ENCODE assay signal across 8 mouse cellular contexts in genomic region chr13:67637294-67638007, GRCm38 (mm10). TPM values are rescaled to one million over a fixed set of nuclear protein-coding genes. Genes with fewer than 3 reads are reported as not detected.
DNase-seq lines count a peak whose midpoint lies in the region; ATAC-seq and TF ChIP-seq lines count a peak whose summit lies in the region.

Gene Gm49345, minus strand, starts transcription at chr13:67637769.
Gene Zfp729a, minus strand, starts transcription at chr13:67637791.

- no peaks in the 10 kb centered on the region for H3K36me3 ChIP-seq in embryonic facial prominence, embryonic 14.5 days (ENCODE audit: control insufficient read depth, insufficient read depth, low read length)
- no peaks in the 10 kb centered on the region for H3K36me3 ChIP-seq in heart, adult 2 months (ENCODE audit: control insufficient read depth, insufficient read depth, low read length)
- H3K36me3 ChIP-seq in limb, embryonic 13.5 days = no peaks in the 10 kb centered on the region
- no peaks in the 10 kb centered on the region for H3K36me3 ChIP-seq in midbrain, embryonic 16.5 days (ENCODE audit: control insufficient read depth, insufficient read depth, low read length)

- no peaks in the 10 kb centered on the region; the same call in 1 of the 2 replicates for H3K79me2 ChIP-seq in heart, adult 2 months (replicated peaks; ENCODE audit: control insufficient read depth, insufficient read depth, low read length)

- ATAC-seq in embryonic facial prominence, embryonic 14.5 days (ENCODE audit: low read depth) = peak; percentile 100
- peak; percentile 99 for ATAC-seq in limb, embryonic 13.5 days (ENCODE audit: low FRiP score, low read depth)
- ATAC-seq in midbrain, embryonic 16.5 days = peak; percentile 99

- intact Hi-C loops in heart, adult 2 months (cut with DNase I) = loop anchor here (2.0 to 5.0 kb wide), 5 partner anchors 29 to 510 kb away; partner anchors contain the start of genes Zfp729b and Zfp748

- H3K4me2 ChIP-seq in embryonic facial prominence, embryonic 14.5 days (ENCODE audit: low read depth, low read length) = peak within 1 kb of the TSS; percentile 44
- peak within 1 kb of the TSS; percentile 63 for H3K4me2 ChIP-seq in limb, embryonic 13.5 days (replicated peaks)
- peak within 1 kb of the TSS; percentile 57 for H3K4me2 ChIP-seq in midbrain, embryonic 16.5 days (ENCODE audit: low read length)

- H3K4me3 ChIP-seq in embryonic facial prominence, embryonic 14.5 days (ENCODE audit: low read depth, low read length) = peak within 1 kb of the TSS; percentile 71
- H3K4me3 ChIP-seq in heart, adult 2 months = peak within 1 kb of the TSS; percentile 76
- peak within 1 kb of the TSS; percentile 82 for H3K4me3 ChIP-seq in limb, embryonic 13.5 days
- peak within 1 kb of the TSS; percentile 81 for H3K4me3 ChIP-seq in midbrain, embryonic 16.5 days (ENCODE audit: low read depth, low read length)

- peak within 1 kb of the TSS; percentile 73 for H3K9ac ChIP-seq in embryonic facial prominence, embryonic 14.5 days (ENCODE audit: low read depth, low read length)
- H3K9ac ChIP-seq in heart, adult 2 months (ENCODE audit: low read depth, low read length) = peak within 1 kb of the TSS; percentile 75
- H3K9ac ChIP-seq in limb, embryonic 13.5 days = peak within 1 kb of the TSS; percentile 87
- peak within 1 kb of the TSS; percentile 70 for H3K9ac ChIP-seq in midbrain, embryonic 16.5 days (ENCODE audit: low read depth, low read length)

- WGBS in embryonic facial prominence, embryonic 14.5 days = under 1% methylated on average over 18 of the region's 19 CpGs
- under 1% methylated on average over 19 of the region's 19 CpGs for whole genome bisulfite sequencing in heart, adult 2 months
- under 1% methylated on average over 19 of the region's 19 CpGs for WGBS in limb, embryonic 13.5 days
- 0% methylated on average over 19 of the region's 19 CpGs for WGBS in midbrain, embryonic 16.5 days

- H3K4me1 ChIP-seq in embryonic facial prominence, embryonic 14.5 days (ENCODE audit: control insufficient read depth, insufficient read depth, low read length) = no peaks in the 10 kb centered on the region
- H3K4me1 ChIP-seq in heart, adult 2 months (ENCODE audit: control insufficient read depth, insufficient read depth, low read length) = peaks cover 2% of the 10 kb centered on the region
- H3K4me1 ChIP-seq in limb, embryonic 13.5 days = peaks cover 4% of the 10 kb centered on the region
- peaks cover 5% of the 10 kb centered on the region for H3K4me1 ChIP-seq in midbrain, embryonic 16.5 days (ENCODE audit: control insufficient read depth, insufficient read depth, low read length)

- TF ChIP-seq EP300 in heart, adult 2 months (IDR thresholded peaks at IDR 0.05; ENCODE audit: insufficient read depth, low read depth, low read length) = no peak; the same call in none of the 2 replicates

- no peaks in the 10 kb centered on the region for H3K9me3 ChIP-seq in embryonic facial prominence, embryonic 14.5 days (ENCODE audit: control insufficient read depth, low read length)
- H3K9me3 ChIP-seq in limb, embryonic 13.5 days = no peaks in the 10 kb centered on the region
- no peaks in the 10 kb centered on the region for H3K9me3 ChIP-seq in midbrain, embryonic 16.5 days (replicated peaks; ENCODE audit: control insufficient read depth, low read length, poor library complexity, severe bottlenecking)

- TF ChIP-seq POLR2A in heart, adult 2 months (IDR thresholded peaks at IDR 0.05; ENCODE audit: insufficient read depth, low read depth, low read length) = peak; percentile 55

- peak; percentile 97 for DNase-seq in 3T3-L1 (ENCODE audit: low read depth, low spot score)
- DNase-seq in adrenal gland, postnatal 4 days (ENCODE audit: low spot score in 2 of 2) = peak; percentile 24 to 62
- DNase-seq in embryonic facial prominence, embryonic 14.5 days (ENCODE audit: low spot score) = peak; percentile 97
- peak; percentile 86 to 88 for DNase-seq in heart, adult 2 months
- DNase-seq in kidney, adult 8-10 months = peak; percentile 89 to 90
- peak; percentile 54 to 85 for DNase-seq in spleen, postnatal 10 days (ENCODE audit: low spot score in 2 of 2)

- peak; percentile 52 for TF ChIP-seq CTCF in heart, adult 2 months (IDR thresholded peaks at IDR 0.05)

- H3K27me3 ChIP-seq in embryonic facial prominence, embryonic 14.5 days (replicated peaks; ENCODE audit: control insufficient read depth, insufficient read depth, low read length) = no peaks in the 10 kb centered on the region
- H3K27me3 ChIP-seq in heart, adult 2 months (ENCODE audit: control insufficient read depth, insufficient read depth, low read length) = no peaks in the 10 kb centered on the region
- H3K27me3 ChIP-seq in limb, embryonic 13.5 days = no peaks in the 10 kb centered on the region
- no peaks in the 10 kb centered on the region for H3K27me3 ChIP-seq in midbrain, embryonic 16.5 days (ENCODE audit: control insufficient read depth, insufficient read depth, low read depth, low read length)

- peak within 1 kb of the TSS; percentile 57; the same call in 1 of the 2 replicates for H3K27ac ChIP-seq in embryonic facial prominence, embryonic 14.5 days (replicated peaks; ENCODE audit: low read depth, low read length)
- H3K27ac ChIP-seq in heart, adult 2 months = peak within 1 kb of the TSS; percentile 75
- H3K27ac ChIP-seq in limb, embryonic 13.5 days = peak within 1 kb of the TSS; percentile 44; the same call in 1 of the 2 replicates
- H3K27ac ChIP-seq in midbrain, embryonic 16.5 days (ENCODE audit: low read length) = peak within 1 kb of the TSS; percentile 63

RNA-seq across cellular contexts. Expression of gene Gm49345, which starts in this region (rescaled TPM):
- 1 to 10 TPM in 1 of 2 experiments, under 1 TPM in 1; 0.51 to 1.0 TPM for total RNA-seq in adrenal gland, postnatal 4 days (2021)
- 0.51 TPM in 1 of 2 replicates, not detected in the other for polyA plus RNA-seq in embryonic facial prominence, embryonic 14.5 days (2014; fragmentation: Nextera tagmentation; extraction: Ambion mirVana)
- total RNA-seq in heart, adult 2 months (2021) = 1 to 10 TPM in 1 of 2 experiments, under 1 TPM in 1; 0.50 to 1.4 TPM
- 0.32 TPM in 1 of 2 replicates, not detected in the other for polyA plus RNA-seq in heart, adult 2 months (2012; rRNA removed)
- polyA plus RNA-seq in limb, embryonic 13.5 days (2015; fragmentation: Nextera tagmentation; extraction: Ambion mirVana) = 0.59 TPM in 1 of 2 replicates, not detected in the other
- polyA plus RNA-seq in midbrain, embryonic 16.5 days (2015; fragmentation: Nextera tagmentation; extraction: Ambion mirVana) = 0.50 TPM in 1 of 2 replicates, not detected in the other

RNA-seq across cellular contexts. Expression of gene Zfp729a, which starts in this region (rescaled TPM):
- total RNA-seq in adrenal gland, postnatal 4 days (2021) = 1 to 10 TPM; 7.6 to 8.2 TPM
- 3.9 and 4.3 TPM in 2 replicates for polyA plus RNA-seq in embryonic facial prominence, embryonic 14.5 days (2014; fragmentation: Nextera tagmentation; extraction: Ambion mirVana)
- 1 to 10 TPM; 2.9 to 4.1 TPM for total RNA-seq in heart, adult 2 months (2021)
- polyA plus RNA-seq in heart, adult 2 months (2012; rRNA removed) = 0.39 and 2.0 TPM in 2 replicates
- 3.2 and 3.6 TPM in 2 replicates for polyA plus RNA-seq in limb, embryonic 13.5 days (2015; fragmentation: Nextera tagmentation; extraction: Ambion mirVana)
- polyA plus RNA-seq in midbrain, embryonic 16.5 days (2015; fragmentation: Nextera tagmentation; extraction: Ambion mirVana) = 2.9 TPM in 2 replicates

Comparison
In these comparisons a context has a peak if more than half of its experiments do, and no peak if none do; other contexts are left out.
1. Peak in every context shown above with its lines: DNase-seq, ATAC-seq, H3K4me3 ChIP-seq and H3K27ac ChIP-seq.
2. DNase-seq: peak in every context shown above with its lines; median percentile 97 in 3T3-L1; 97 in embryonic facial prominence, embryonic 14.5 days; 90 in kidney, adult 8-10 months; 87 in heart, adult 2 months; 70 in spleen, postnatal 10 days; 43 in adrenal gland, postnatal 4 days.